Mouse (Mus musculus): ENCODE results near the gene Kdm5c. TPM values are rescaled to one million over a fixed set of nuclear protein-coding genes. Genes with fewer than 3 reads are reported as not detected.
"Not testable (repeated sequence)": the region's sequence is repeated elsewhere in the genome, so short reads cannot be mapped to it uniquely, and the experiment has no call there.

Kdm5c gene
- total RNA-seq, 2 experiments from 2014 or later = 15.8 to 26.4 TPM

DNA sequence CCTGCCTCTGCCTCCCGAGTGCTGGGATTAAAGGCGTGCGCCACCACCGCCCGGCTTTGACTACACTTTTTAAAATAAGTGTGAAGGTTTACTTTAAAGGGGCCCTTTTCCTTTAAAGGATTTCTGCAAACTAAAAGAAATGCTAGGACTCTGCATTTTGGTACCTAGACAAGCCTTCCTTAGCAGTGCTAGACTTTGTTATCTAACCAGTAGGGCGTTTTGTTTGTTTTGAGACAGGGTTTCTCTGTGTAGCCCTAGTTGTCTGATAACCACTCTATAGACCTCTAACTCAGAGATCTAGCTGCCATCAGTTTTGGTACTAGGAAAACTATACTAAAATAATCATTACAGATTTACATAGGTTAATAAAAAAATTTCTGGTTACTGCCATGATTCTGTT lies 46.6 kb downstream of the Kdm5c start:
- intact Hi-C loops (cut with DNase I) = no loop called here
- no peak for DNase-seq

GRCm38 (mm10) chrX:152284746-152285145 lies 51.9 kb downstream of the Kdm5c start:
- no peak for DNase-seq
- intact Hi-C loops (cut with DNase I) = no loop called here

- intact Hi-C loops (cut with DNase I); DNase-seq: not testable (repeated sequence)
These were observed 54.2 kb downstream of the Kdm5c start for GRCm38 (mm10) chrX:152287026-152287425.

DNA sequence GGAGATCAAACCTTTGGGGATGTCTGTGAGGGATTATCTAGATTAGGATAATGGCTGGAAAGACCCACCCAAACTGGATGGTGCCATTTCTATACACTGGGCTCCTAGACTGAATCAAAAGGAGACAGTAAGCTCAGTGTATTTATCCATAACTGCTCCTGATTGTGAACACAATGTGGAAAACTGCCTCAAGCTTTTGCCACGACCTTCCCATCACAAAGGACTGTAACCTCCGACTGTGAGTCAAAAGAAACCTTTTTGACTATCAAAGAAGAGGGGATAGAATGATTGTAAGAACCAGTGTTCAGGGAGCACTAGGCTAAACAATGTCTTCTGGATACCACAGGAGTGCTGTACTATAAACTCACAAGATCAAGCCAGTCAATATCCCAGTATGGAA lies 73.4 kb downstream of the Kdm5c start:
- no peak for DNase-seq
- intact Hi-C loops (cut with DNase I) = no loop called here

DNA sequence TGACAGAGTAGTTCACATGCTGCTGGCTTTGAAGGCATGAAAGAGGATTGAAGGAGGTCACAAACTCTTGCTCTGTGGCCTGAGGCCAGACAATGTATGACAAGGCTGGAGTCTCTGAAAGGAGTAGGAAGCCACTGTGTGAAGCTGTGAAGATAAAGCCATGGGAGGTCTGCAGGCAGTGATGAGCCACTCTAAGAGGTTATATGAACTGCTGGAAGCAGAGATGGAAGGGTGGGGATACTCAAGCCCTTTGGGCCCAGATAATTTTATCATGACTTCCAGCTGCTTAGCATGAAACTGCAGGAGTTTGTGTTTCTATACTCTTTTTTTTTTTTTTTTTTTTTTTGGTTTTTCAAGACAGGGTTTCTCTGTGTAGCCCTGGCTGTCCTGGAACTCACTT lies 74.6 kb downstream of the Kdm5c start:
- intact Hi-C loops (cut with DNase I) = no loop called here

GRCm38 (mm10) chrX:152307942-152308341 lies 75.1 kb downstream of the Kdm5c start:
- no peak for DNase-seq
- intact Hi-C loops (cut with DNase I) = no loop called here

More for the DNA sequence above, 74.6 kb downstream of the Kdm5c start:
- no peak for DNase-seq

DNA sequence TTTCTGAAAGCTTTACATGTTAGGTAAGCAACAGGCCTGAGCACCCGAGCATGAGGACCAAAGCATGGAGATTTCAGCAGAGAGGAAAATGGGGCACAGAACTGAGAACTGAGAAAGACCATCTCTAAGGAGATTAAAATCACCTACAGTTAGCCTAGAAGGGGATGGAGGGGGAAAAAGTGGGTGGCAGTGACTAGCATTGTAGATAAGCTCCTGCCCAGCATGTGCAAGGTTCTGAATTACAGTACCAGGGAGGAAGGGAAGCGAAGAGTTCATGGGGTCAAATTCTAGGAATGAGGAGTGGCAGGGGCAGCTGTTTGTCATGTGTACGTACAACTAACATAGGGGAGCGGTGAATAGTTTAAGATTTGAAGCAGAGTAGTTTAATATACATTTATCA lies 87.7 kb downstream of the Kdm5c start:
- DNase-seq = no peak
- intact Hi-C loops (cut with DNase I) = no loop called here

GRCm38 (mm10) chrX:152322776-152323175 lies 90.0 kb downstream of the Kdm5c start:
- intact Hi-C loops (cut with DNase I) = no loop called here
- DNase-seq = no peak

DNA sequence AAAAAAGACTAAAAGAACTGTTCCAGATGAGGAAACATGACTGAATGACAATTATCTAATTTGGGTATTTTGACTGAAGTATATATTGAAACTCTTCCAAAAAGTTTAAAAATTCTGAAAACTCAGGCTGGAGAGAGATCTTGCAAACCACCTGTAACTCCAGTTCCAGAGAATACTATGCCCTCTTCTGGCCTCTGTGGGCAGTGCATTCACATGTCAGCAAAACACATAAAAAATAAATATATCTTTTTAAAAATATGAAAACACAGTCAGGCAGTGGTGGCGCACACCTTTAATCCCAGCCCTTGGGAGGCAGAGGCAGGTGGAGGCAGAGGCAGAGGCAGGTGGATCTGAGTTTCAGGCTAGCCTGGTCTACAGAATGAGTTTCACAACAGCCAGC lies 90.8 kb downstream of the Kdm5c start:
- DNase-seq = no peak

More for the DNA sequence above, 90.8 kb downstream of the Kdm5c start:
- intact Hi-C loops (cut with DNase I) = no loop called here

Other genes with a start within 250 kb of the Kdm5c start
- 10 to 100 TPM; 67.2 to 95.4 TPM for gene Hsd17b10, start 231.2 kb upstream of the Kdm5c start, total RNA-seq (2021)
- gene Ribc1, start 216.7 kb upstream of the Kdm5c start, total RNA-seq (2021) = under 1 TPM; 0.46 to 0.49 TPM
- gene Smc1a, start 216.6 kb upstream of the Kdm5c start, total RNA-seq (2021) = 10 to 100 TPM; 15.4 to 20.1 TPM
- gene Iqsec2, start 88.8 kb upstream of the Kdm5c start, total RNA-seq (2021) = 10 to 100 TPM; 17.2 to 20.8 TPM
- 1 to 10 TPM; 1.6 to 2.3 TPM for gene Kantr, start 94.5 kb downstream of the Kdm5c start, total RNA-seq (2021)
- 10 to 100 TPM in 1 of 2 experiments, 1 to 10 TPM in 1; 9.1 to 11.4 TPM for gene Tspyl2, start 109.4 kb downstream of the Kdm5c start, total RNA-seq (2021)
- gene Gpr173, start 135.7 kb downstream of the Kdm5c start, total RNA-seq (2021) = under 1 TPM; 0.28 to 0.84 TPM

Measured in gastrocnemius, postnatal 36 days (tissue).